Mouse (Mus musculus) splenic B cell, adult 2 months (primary cell): Measurements from ENCODE around the gene Hoxb1.

ENCODE experiments used
- DNase-seq: peaks from one replicate; pipeline ENCODE4 v3.0.0-alpha.2; 2011; ENCODE audit warnings: low read depth, low spot score
- H3K27me3 ChIP-seq: 2 replicates; pipeline ENCODE4 v1.6.1; 2012; ENCODE audit warnings: mild to moderate bottlenecking, low read length, moderate library complexity, mixed read lengths; ENCODE audit not compliant: control insufficient read depth, poor library complexity, insufficient read depth, severe bottlenecking
- H3K36me3 ChIP-seq: 2 replicates; pipeline ENCODE4 v1.6.1; 2012; ENCODE audit warnings: mild to moderate bottlenecking, low read length, moderate library complexity, mixed read lengths; ENCODE audit not compliant: control insufficient read depth, poor library complexity, insufficient read depth, severe bottlenecking

The Hoxb1 gene

DNA sequence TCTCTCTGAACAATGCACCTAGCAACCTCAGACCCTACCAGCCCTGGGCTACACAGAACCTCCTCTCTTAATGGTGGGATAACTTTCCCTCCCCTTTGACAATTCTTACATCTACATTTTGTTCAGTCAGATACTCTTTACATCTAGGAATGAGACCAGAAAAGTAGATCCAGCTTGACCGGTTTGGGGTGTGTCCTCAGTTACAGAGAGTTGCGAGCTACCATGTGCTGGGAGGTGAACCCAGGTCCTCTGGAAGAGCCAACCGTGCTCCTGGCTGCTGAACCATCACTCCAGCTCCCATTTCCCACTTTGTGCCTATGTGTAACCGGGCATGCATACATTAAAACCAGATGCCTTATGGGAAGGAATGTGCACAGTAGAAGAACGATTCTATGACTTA is 17.8 kb downstream of the Hoxb1 start:
- Histone ChIP-seq H3K36me3 (no peaks in the 10 kb centered on the region), H3K27me3 (no peaks in the 10 kb centered on the region)
- DNase-seq: no peak

DNA sequence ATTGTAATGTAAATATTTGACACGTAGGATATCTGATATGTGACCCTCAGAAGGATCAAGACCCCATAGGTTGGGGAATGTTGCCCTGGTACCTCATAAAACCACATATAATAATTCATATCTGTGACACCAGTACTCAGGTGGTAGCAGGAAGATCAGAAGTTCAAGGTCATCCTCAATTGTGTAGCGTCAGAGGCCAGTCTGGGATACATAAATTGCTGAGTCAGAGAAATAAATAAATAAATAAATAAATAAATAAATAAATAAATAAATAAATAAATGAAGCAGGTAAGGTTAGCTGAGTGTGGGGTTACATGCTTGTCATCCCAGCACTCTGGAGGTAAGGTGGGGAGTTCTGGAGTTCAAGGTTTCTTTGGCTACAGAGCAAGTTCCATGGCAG is 22.1 kb downstream of the Hoxb1 start:
- Histone ChIP-seq H3K36me3 (no peaks in the 10 kb centered on the region), H3K27me3 (no peaks in the 10 kb centered on the region)
- no peak for DNase-seq

DNA sequence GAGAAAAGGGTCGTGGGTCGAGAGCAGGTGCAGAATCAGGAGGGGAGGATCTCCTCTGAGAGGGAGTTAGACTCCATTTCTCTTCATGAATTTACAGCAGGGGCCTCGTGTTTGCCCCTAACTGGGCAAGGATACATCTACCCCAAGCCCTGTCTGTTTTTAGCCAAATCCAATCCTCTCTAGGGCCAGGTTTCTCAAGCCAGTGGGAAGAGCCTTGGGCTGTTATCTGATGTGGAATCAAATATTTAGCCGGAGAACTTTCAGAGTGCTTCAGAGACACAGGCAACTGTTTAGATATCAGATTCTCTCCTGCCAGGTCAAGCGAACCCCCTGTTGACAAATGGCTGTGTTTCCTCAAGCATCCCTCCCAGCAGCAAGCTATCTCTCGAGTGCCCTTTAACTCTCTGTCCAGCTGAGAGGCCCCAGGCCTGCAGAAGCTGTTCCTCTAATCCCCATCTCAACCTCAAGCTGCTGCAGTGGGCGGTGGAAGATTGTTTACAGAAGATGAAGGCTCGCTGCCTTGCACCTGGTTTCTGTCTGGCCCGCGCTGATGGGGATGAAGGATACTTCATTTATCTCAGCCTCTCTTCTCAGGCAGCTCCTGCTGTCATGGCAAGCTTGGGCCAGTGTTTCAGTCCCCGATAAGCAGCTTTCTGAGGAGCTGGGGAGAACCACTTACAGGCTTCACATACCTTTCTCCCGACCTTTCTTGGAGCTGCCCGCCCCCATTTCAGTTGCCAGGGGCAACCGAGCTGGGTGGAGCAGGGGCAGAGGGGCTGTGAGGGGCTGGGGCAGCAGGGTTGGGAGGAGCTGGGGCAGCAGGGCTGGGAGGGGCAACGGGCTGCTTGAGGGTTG is 31.4 kb downstream of the Hoxb1 start:
- H3K36me3 ChIP-seq: no peaks in the 10 kb centered on the region
- no peak for DNase-seq

DNA sequence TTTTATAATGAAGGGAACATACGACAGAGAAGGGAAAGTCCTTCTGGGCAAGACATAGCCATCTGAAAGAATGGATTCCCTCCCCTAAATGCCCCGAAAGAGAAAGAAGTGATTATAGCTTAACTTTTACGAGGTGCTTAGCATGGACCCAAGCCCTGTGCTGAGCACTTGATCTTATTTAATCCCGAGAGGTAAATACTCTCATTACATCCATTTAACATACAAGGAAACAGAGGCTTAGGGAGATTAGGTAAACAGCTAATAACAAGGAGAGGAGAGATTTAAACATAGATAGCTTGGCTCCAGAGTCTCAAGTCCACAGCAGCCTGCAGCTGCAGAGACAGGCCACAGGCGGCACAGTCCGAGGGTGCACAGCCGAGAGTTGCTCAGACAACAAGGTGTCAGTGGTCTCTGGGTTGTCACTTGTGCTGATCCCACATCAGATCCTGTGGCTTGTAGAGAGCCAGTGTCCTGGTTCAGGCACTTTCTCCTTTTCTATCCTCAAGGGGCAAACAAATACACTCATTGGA is 32.3 kb downstream of the Hoxb1 start:
- Histone ChIP-seq H3K27me3 (no peaks in the 10 kb centered on the region), H3K36me3 (no peaks in the 10 kb centered on the region)
- no peak for DNase-seq

More for the DNA sequence above, 31.4 kb downstream of the Hoxb1 start:
- H3K27me3 ChIP-seq: no peaks in the 10 kb centered on the region; the same call in 1 of the 2 replicates

DNA sequence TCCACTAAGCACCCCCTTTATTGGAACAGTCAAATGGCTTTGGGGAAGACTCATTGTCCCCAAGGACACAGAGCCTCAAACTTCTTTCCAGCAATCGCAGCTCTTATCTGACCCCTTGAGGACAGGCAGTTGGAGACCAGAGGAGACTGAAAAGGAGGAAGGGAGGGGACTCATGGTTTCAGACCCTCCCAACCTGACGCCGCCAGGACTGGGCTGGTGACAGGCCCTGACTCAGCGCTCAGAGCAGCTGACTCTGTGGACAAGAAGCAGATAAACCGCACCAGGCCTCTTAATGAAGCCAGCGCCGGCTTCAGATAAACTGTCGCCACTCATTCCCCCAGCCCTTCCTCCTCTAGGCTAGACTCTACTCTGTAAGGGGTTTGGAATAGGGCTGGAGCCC is 34.4 kb downstream of the Hoxb1 start:
- Histone ChIP-seq H3K27me3 (no peaks in the 10 kb centered on the region), H3K36me3 (no peaks in the 10 kb centered on the region)
- DNase-seq: no peak

DNA sequence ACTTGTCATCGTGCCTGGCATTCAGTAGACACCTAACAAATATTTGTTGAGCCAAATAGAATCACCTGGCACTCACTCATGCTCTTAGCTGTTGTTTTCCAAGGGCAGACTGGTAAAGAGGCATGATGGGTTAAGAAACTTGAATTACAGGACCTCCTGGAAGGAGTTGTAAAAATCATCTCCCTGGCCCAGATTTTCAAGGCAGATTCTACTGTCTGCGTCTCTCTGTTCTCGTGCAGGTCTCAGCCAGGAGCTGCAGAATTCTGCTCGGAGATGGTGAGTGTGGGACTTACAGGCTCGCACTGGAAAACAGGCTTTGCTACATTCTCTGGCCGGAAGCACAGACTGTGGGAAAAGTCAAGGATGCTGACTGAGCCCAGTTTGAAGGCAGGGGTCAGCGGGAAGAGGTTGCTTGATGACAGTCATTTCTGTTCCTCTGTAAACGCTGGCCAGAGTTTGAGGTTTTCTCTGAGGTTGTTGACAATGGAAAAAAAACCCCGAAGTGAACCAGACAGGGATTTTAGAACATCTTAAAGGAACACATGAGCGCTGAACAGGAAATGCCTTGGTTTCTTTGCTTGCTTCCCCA is 38.6 kb downstream of the Hoxb1 start:
- H3K27me3 ChIP-seq: no peaks in the 10 kb centered on the region; the same call in 1 of the 2 replicates

DNA sequence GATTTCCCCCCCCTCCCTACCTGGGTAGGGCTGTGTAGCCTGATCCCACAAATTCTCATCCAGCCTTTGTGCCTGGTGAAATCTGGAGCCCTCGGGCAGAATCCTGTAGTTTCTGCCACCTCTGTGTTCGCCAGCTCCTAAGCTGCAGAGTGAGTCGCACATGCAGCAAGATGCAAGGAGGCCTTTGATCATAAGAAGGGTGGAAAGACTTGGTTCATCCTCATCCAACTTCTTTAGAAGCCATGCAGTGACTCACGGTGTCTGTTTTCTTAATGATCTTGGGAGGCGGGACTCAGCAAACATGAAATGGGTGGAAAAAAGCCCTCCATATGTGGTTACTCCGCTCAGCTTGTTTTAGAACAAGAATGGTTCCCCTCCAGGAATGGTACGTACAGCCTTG is 39.3 kb downstream of the Hoxb1 start:
- no peak for DNase-seq
- no peaks in the 10 kb centered on the region for H3K36me3 ChIP-seq
- H3K27me3 ChIP-seq: no peaks in the 10 kb centered on the region; the same call in 1 of the 2 replicates

More for the DNA sequence above, 38.6 kb downstream of the Hoxb1 start:
- DNase-seq: no peak
- no peaks in the 10 kb centered on the region for H3K36me3 ChIP-seq

DNA sequence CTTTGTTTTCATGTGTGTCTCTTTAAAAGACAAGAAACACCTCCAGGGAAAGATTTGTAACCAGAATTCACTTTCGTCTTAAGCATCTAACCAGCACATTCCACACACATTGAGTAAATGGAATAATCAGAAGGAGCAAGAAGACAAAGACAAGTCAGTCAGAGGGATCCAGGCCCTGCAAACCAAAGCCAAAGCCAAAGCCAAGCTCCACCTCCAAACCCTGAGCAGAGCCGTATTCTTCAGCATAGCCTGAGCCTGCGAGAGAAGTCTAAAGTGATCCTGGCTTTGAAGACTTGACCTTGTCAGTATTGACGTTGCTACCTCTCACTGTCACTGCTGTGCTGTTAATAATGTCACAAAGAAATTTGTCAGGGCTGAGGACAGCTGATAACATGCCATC is 40.0 kb downstream of the Hoxb1 start:
- H3K36me3 ChIP-seq: no peaks in the 10 kb centered on the region
- no peak for DNase-seq

DNA sequence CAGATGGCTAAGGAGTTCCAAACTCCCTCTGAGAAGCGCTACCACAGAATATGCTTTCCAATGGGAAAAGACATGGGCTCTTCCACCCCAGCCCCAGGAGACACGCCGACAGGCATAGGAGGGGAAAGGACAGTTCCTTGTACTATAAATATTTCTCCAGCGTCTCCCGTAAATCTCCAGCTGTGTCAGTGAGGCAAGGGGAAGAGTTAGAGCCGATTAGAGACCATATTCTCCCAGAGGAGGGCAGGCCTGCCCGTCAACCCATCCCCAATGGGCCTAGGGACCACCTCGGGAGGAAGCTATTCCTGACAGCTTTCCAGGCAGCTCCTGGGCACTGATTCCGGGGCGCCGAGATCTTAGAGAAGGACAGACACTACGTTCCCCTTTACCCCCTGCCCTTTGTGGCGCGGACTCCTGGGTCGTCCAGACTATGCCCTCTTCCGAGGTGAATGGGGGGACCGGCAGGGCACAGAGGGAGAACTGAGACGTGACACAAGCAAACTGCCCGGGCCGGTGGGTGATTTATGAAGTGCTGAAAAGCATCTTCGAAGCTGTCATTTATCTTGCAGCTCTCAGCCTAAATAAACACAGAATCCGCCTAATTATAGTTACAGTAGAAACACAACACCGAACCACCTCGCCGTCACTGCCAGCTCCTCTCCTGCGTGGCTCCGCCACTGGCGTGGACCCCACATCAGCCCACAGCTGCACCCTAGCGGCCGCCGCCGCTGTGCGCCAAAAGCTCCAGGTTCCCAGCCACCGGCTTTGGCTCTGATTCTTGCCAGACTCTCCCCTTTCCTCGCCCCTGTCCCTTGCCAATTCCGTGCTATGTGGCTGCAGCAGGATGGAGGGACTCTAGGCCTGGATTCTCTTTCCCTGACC is 41.9 kb downstream of the Hoxb1 start:
- DNase-seq: peak; percentile 44
- no peaks in the 10 kb centered on the region; the same call in 1 of the 2 replicates for H3K27me3 ChIP-seq
- H3K36me3 ChIP-seq: no peaks in the 10 kb centered on the region

More for the DNA sequence above, 40.0 kb downstream of the Hoxb1 start:
- H3K27me3 ChIP-seq: no peaks in the 10 kb centered on the region; the same call in 1 of the 2 replicates

DNA sequence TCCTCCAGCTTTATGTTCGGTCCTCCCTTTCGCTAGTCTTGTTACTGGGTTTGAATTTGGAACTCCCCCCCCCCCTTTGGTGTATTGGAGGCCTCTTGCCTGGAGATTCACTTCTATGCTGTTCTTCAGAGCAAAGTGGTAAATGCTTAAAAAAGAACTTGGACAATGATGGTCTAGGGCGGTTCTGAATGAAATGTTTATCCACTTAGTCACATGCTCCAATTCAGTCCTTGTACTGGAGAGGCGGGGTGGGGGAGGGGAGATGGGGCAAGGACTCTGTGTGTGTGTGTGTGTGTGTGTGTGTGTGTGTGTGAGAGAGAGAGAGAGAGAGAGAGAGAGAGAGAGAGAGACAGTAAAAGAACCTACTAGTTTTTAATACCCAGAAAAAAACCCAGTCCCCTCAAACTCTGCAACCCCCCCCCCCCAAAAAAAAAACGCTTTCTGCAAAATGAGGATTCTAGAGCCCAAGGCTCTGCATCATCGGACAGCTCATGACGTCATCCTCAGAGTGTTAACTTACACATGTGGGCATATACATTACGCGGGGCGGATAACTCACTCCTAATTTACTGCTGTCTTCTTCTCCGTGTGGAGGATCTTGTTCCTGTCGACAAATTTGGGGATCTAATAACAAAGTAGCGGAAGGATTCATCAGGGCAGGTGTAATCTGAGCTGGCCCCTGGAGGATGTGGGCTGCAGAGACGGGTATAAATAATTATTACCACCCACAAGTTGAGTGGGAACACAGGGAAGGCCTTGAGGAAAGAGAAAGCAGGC is 42.9 kb downstream of the Hoxb1 start:
- no peaks in the 10 kb centered on the region for H3K36me3 ChIP-seq
- H3K27me3 ChIP-seq: no peaks in the 10 kb centered on the region; the same call in 1 of the 2 replicates
- DNase-seq: no peak

DNA sequence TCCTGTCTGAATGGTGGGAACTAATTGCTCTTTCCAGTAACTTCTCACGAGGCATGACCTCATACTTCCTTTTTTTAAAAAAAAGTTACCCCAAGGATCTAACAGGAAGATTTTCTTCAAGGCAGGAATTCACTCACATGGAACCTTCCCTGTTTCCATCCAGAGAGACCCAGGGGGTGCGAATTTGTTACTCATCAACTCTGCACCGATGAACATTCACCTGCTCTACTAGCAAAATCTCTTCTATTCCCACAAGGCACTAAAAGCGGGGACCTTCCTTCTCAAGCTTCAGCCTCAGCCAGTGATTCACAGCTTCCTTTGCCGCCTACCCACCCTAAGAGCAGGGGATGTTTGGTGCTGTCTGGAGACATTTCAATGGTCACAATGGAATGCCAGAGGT is 45.5 kb downstream of the Hoxb1 start:
- DNase-seq: no peak
- no peaks in the 10 kb centered on the region for H3K36me3 ChIP-seq

DNA sequence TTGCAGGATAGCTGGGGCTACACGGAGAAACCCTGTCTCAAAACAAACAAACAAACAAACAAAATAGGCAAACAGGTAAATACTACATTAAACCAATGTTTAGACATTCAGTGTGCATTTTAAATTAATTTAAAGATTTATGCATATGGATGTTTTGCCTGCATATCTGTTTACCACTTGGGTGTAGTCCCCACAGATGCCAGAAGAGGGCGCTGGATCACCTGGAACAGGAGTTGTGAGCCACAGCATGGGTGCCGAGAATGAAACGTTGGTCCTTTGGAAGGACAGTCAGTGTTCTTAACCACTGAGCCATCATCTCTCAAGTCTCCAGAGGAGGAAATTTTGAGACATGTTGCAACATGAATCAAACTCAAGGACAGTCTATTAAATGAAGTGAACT is 46.4 kb downstream of the Hoxb1 start:
- DNase-seq: no peak
- no peaks in the 10 kb centered on the region for H3K27me3 ChIP-seq
- no peaks in the 10 kb centered on the region for H3K36me3 ChIP-seq

More for the DNA sequence above, 45.5 kb downstream of the Hoxb1 start:
- no peaks in the 10 kb centered on the region; the same call in 1 of the 2 replicates for H3K27me3 ChIP-seq

DNA sequence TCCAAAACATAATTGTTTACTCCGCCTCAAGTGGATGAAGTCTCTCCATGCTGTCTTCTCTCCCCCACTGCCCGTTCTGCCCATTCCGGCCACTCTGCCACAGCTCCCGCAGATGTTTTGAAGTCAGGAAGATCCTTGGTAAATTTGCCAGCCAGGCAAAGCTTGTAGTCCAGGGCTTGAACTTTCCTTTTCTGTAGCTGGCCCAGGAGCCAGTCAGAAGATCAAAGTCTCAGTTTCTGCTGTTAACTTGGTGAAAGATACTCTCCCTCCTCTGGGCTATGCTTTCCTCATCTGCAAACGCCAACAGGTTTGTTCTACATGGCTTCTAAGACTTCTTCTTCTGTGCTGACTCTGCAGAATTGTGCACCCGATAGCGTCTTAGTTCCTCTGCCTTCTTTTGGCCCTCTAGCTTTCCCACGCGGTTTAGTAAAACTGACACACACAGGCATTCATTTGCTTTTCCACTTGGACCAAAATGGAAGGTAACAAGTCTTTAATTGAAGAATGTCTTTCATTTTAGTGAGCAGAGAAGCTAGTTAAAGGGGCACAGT is 47.5 kb downstream of the Hoxb1 start:
- H3K27me3 ChIP-seq: no peaks in the 10 kb centered on the region
- no peaks in the 10 kb centered on the region for H3K36me3 ChIP-seq
- DNase-seq: no peak

DNA sequence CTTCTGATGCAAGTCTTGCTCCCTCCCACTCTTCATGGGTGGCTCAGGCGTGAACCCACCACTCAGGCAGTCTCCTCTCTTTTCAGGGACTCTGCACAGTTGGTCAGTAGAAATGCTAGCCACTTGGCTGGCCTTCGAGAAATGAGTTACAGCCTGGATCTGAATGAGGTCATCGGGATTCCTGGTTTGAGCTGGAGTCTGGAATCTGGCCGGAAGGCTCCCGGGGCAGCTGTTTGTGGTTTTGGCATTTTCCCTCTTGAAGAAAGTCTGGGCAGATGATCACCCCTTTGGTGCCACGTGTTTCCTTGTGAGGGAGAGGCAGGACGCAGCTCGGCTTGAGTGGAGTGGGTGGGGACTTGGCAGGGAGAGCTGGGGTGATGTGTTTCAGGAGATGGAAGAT is 48.0 kb downstream of the Hoxb1 start:
- no peaks in the 10 kb centered on the region for H3K27me3 ChIP-seq
- H3K36me3 ChIP-seq: no peaks in the 10 kb centered on the region
- no peak for DNase-seq
